In the genomic region with DNA sequence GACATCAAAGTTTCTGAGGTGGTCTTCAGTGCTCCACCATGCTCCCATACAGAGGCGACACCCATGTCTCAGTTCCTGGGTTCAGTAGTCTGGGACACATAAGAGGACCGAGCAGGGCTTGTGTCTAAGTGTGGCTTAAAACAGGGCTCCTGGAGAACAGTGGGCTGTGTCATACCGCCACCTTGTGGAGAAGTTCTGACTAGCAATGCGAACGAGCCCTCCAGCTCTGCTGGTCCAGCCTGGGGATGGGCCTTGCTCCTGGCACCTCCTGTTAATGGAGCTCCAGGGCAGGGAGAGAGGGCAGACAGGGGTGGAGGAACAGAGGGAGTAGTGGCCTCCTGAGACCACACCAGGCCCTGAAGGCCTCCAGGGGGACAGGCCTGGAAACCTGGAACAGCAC, we compare ENCODE assay signal across 8 mouse cellular contexts. TPM values are rescaled to one million over a fixed set of nuclear protein-coding genes. Genes with fewer than 3 reads are reported as not detected.
A peak's percentile ranks its signal among the peaks of the same experiment; 100 is the strongest.
DNase-seq lines count a peak whose midpoint lies in the region; ATAC-seq and TF ChIP-seq lines count a peak whose summit lies in the region.

No protein-coding gene starts in this region.

- in situ Hi-C loops in Patski (cut with MboI; ENCODE audit: low pct_unique_long_range_greater_than_20kb): loop anchor here (5.0 kb wide), 2 partner anchors 142 to 217 kb away; no protein-coding TSS in a partner anchor

- DNase-seq in Patski (ENCODE audit: low read depth, low spot score): peak; percentile 42
- peak; percentile 87 for DNase-seq in cerebellum, adult 9-10 months
- DNase-seq in frontal cortex, adult 2 months (ENCODE audit: extremely low spot score in 1 of 2, low spot score in 1 of 2): peak; percentile 66 to 95
- peak; percentile 95 for DNase-seq in hindbrain, embryonic 14.5 days (ENCODE audit: low spot score)
- peak; percentile 89 to 90 for DNase-seq in layer of hippocampus, postnatal 14 days (ENCODE audit: low spot score in 2 of 2)
- DNase-seq in lung, postnatal 36 days: peak; percentile 88
- peak; percentile 71 for DNase-seq in retina, postnatal 7 days (ENCODE audit: low read depth, low spot score)
- peak; percentile 89 for DNase-seq in thymus, postnatal 4 days

- TF ChIP-seq CTCF in Patski (IDR thresholded peaks at IDR 0.05): peak; percentile 97

- WGBS in hindbrain, embryonic 14.5 days: 2% methylated on average over 5 of the region's 5 CpGs

- POLR2A ChIA-PET in Patski (lab: Charles Lee): no interaction called here

- H3K27me3 ChIP-seq in Patski: peaks cover 4% of the 10 kb centered on the region
- no peaks in the 10 kb centered on the region for H3K27me3 ChIP-seq in hindbrain, embryonic 14.5 days (ENCODE audit: control insufficient read depth, insufficient read depth, low read length)

- no peaks in the 10 kb centered on the region for H3K9me3 ChIP-seq in hindbrain, embryonic 14.5 days (ENCODE audit: control insufficient read depth, low read length)

- H3K27ac ChIP-seq in hindbrain, embryonic 14.5 days: no peak overlapping the region

- no peaks in the 10 kb centered on the region for H3K4me1 ChIP-seq in hindbrain, embryonic 14.5 days (replicated peaks; ENCODE audit: control insufficient read depth, insufficient read depth, low read length)

- no peak overlapping the region for H3K4me3 ChIP-seq in hindbrain, embryonic 14.5 days (replicated peaks; ENCODE audit: low read length)

- no peaks in the 10 kb centered on the region for H3K36me3 ChIP-seq in hindbrain, embryonic 14.5 days (replicated peaks; ENCODE audit: control insufficient read depth, insufficient read depth)

- CTCF ChIA-PET in Patski (lab: Charles Lee): interaction anchor here (0.7 to 2.0 kb wide), 7 partner anchors 15 to 217 kb away, joined by 3 to 10 read pairs (median 5); no protein-coding TSS in a partner anchor

- no peak overlapping the region for H3K9ac ChIP-seq in hindbrain, embryonic 14.5 days

- ATAC-seq in Patski: peak; percentile 56
- peak; percentile 60 for ATAC-seq in hindbrain, embryonic 14.5 days (ENCODE audit: low FRiP score)

- no peak overlapping the region for H3K4me2 ChIP-seq in hindbrain, embryonic 14.5 days (replicated peaks)

RNA-seq across cellular contexts. Expression of gene Myl2, which starts 11.8 kb away (rescaled TPM):
- polyA plus RNA-seq in Patski (2021): not detected
- polyA plus RNA-seq in frontal cortex, adult 2 months (2012; rRNA removed): 1.8 TPM in 2 replicates
- polyA plus RNA-seq in hindbrain, embryonic 14.5 days (2014; fragmentation: Nextera tagmentation; extraction: Ambion mirVana): 0.80 and 0.86 TPM in 2 replicates
- 1 to 10 TPM; 1.6 TPM for total RNA-seq in layer of hippocampus, postnatal 14 days (2021)

RNA-seq across cellular contexts. Expression of gene Cux2, which starts 39.0 kb away (rescaled TPM):
- 1.6 TPM for polyA plus RNA-seq in Patski (2021)
- 65.9 and 80.2 TPM in 2 replicates for polyA plus RNA-seq in frontal cortex, adult 2 months (2012; rRNA removed)
- polyA plus RNA-seq in hindbrain, embryonic 14.5 days (2014; fragmentation: Nextera tagmentation; extraction: Ambion mirVana): 25.5 and 28.1 TPM in 2 replicates
- 10 to 100 TPM; 36.4 to 39.4 TPM for total RNA-seq in layer of hippocampus, postnatal 14 days (2021)

RNA-seq across cellular contexts. Expression of gene Ccdc63, which starts 51.7 kb away (rescaled TPM):
- polyA plus RNA-seq in Patski (2021): not detected
- 0.42 and 1.2 TPM in 2 replicates for polyA plus RNA-seq in frontal cortex, adult 2 months (2012; rRNA removed)
- polyA plus RNA-seq in hindbrain, embryonic 14.5 days (2014; fragmentation: Nextera tagmentation; extraction: Ambion mirVana): 0.23 TPM in 1 of 2 replicates, not detected in the other
- 1 to 10 TPM in 1 of 2 experiments, under 1 TPM in 1; 0.74 to 2.2 TPM for total RNA-seq in layer of hippocampus, postnatal 14 days (2021)

Comparison
In these comparisons a context has a peak if more than half of its experiments do, and no peak if none do; other contexts are left out.
1. DNase-seq: peak in every context shown above with its lines; median percentile 95 in hindbrain, embryonic 14.5 days; 90 in layer of hippocampus, postnatal 14 days; 89 in thymus, postnatal 4 days; 88 in lung, postnatal 36 days; 87 in cerebellum, adult 9-10 months; 80 in frontal cortex, adult 2 months; 71 in retina, postnatal 7 days; 42 in Patski.
2. RNA of gene Cux2, which starts 39.0 kb away (polyA plus RNA-seq): 65.9 to 80.2 TPM in frontal cortex, adult 2 months and 25.5 to 28.1 TPM in hindbrain, embryonic 14.5 days; 1.6 TPM in Patski (single experiment); every median in the first group is over 10 times any median in the second.